2 mouse cellular contexts compared by ENCODE assay signal in the genomic region with DNA sequence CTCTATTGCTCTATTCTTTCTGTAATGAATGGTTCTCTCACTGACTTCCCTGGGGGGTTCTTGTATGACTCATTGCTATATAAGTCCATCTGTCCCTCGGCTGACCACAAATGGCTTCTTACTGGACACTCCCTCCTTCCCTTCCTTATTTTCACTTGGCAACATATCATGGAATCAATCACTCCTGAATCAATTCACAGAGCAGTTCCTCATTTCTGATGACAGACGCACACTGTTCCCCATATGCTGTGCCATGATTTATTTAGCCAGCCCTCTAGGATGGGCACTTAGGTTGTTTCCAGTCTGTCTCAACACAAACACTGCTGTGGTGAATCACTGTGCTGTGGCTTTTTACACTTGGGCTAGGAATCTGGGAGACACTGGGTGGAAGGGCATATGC.
A peak's percentile ranks its signal among the peaks of the same experiment; 100 is the strongest.
TF ChIP-seq lines count a peak whose summit lies in the region.

No protein-coding gene starts in this region.

TF ChIP-seq in MEL, 35 proteins besides CTCF, POLR2A, EP300 and RAD21:
- TF ChIP-seq TAL1 (IDR thresholded peaks at IDR 0.05; ENCODE audit: low read length) (peak; percentile 45), RCOR1 (IDR thresholded peaks at IDR 0.05; ENCODE audit: low read depth, low read length) (peak; percentile 99), HCFC1 (IDR thresholded peaks at IDR 0.05; ENCODE audit: low read depth, low read length) (no peak)

TF ChIP-seq in myocyte, 11 proteins besides CTCF, POLR2A, EP300 and RAD21:
- TF ChIP-seq MYOD1 (IDR thresholded peaks at IDR 0.05; ENCODE audit: control insufficient read depth in 1 of 3, insufficient read length in 2 of 3, low read depth in 2 of 3), result peak in 1 of 3 experiments; percentile 52
- TF ChIP-seq E2F4 (IDR thresholded peaks at IDR 0.05; ENCODE audit: insufficient read depth), result no peak
